Mouse (Mus musculus) forebrain, embryonic 15.5 days (tissue): ENCODE measurements at regions not wholly inside any gene's neighbourhood (a gene's known extent, or its start where the extent isn't known, plus 50 kb on each side); places are given as distances from the start of the nearest gene placed in this dataset.

Experiments used
- ATAC-seq: fragments of 200-750 bp; cut with Nextera tagmentation; replicated peaks from 2 replicates; pipeline ENCODE4 v1.8.0; 2017; ENCODE audit warnings: mild to moderate bottlenecking, moderate TSS enrichment, moderate library complexity
- H3K27ac ChIP-seq: fragments of 300-500 bp; sonication (generic); replicated peaks from 2 replicates; pipeline ENCODE4 v1.5.1; 2015; ENCODE audit warnings: mild to moderate bottlenecking, inconsistent platforms
- H3K27me3 ChIP-seq: fragments of 300-500 bp; sonication (generic); 2 replicates; pipeline ENCODE4 v1.6.1; 2015; ENCODE audit warnings: inconsistent platforms
- H3K36me3 ChIP-seq: fragments of 300-500 bp; sonication (generic); 2 replicates; pipeline ENCODE4 v1.6.1; 2015; ENCODE audit warnings: mild to moderate bottlenecking, inconsistent platforms
- H3K4me1 ChIP-seq: fragments of 300-500 bp; sonication (generic); 2 replicates; pipeline ENCODE4 v1.6.1; 2015; ENCODE audit warnings: inconsistent platforms
- H3K4me2 ChIP-seq: fragments of 300-500 bp; sonication (generic); replicated peaks from 2 replicates; pipeline ENCODE4 v1.6.1; 2015; ENCODE audit warnings: mild to moderate bottlenecking, inconsistent platforms
- H3K4me3 ChIP-seq: fragments of 300-500 bp; sonication (generic); 2 replicates; pipeline ENCODE4 v1.5.1; 2015; ENCODE audit warnings: mild to moderate bottlenecking, inconsistent platforms
- H3K9ac ChIP-seq: fragments of 300-500 bp; sonication (generic); replicated peaks from 2 replicates; pipeline ENCODE4 v1.6.1; 2015; ENCODE audit warnings: mild to moderate bottlenecking, inconsistent platforms
- H3K9me3 ChIP-seq: fragments of 300-500 bp; sonication (generic); 2 replicates; pipeline ENCODE4 v1.6.1; 2016; ENCODE audit warnings: inconsistent platforms
- WGBS: fragments of 180-500 bp; shearing (Covaris S2); methylation state at CpG from one replicate; pipeline ENCODE4 v1.1.7; 2015; ENCODE audit warnings: mixed read lengths; 5-methylcytosine and 5-hydroxymethylcytosine counted together

- no peak for ATAC-seq
- no peak overlapping the region for H3K4me2 ChIP-seq
- peaks cover 44% of the 10 kb centered on the region for H3K27me3 ChIP-seq
- 85% methylated on average over 2 of the region's 2 CpGs for WGBS
- H3K9me3 ChIP-seq: no peaks in the 10 kb centered on the region
- no peak overlapping the region for H3K4me3 ChIP-seq
- no peaks in the 10 kb centered on the region for H3K36me3 ChIP-seq
- peaks cover 27% of the 10 kb centered on the region for H3K4me1 ChIP-seq
- H3K9ac ChIP-seq: no peak overlapping the region
- H3K27ac ChIP-seq: no peak overlapping the region
Measured at GRCm38 (mm10) chr3:33902431-33902830, 58.3 kb upstream of the Ccdc39 start.

- no peak overlapping the region for H3K9ac ChIP-seq
- peaks cover 48% of the 10 kb centered on the region for H3K27me3 ChIP-seq
- peaks cover 27% of the 10 kb centered on the region for H3K4me1 ChIP-seq
- H3K36me3 ChIP-seq: no peaks in the 10 kb centered on the region
- H3K4me3 ChIP-seq: no peak overlapping the region
- H3K9me3 ChIP-seq: no peaks in the 10 kb centered on the region
- 66% methylated on average over 8 of the region's 8 CpGs for WGBS
- ATAC-seq: no peak
- no peak overlapping the region for H3K4me2 ChIP-seq
- H3K27ac ChIP-seq: no peak overlapping the region
Measured at GRCm38 (mm10) chr3:33903326-33903725, 59.2 kb upstream of the Ccdc39 start.

- H3K9ac ChIP-seq: no peak overlapping the region
- H3K27me3 ChIP-seq: peaks cover 51% of the 10 kb centered on the region
- H3K4me2 ChIP-seq: no peak overlapping the region
- H3K4me1 ChIP-seq: peaks cover 27% of the 10 kb centered on the region
- ATAC-seq: no peak
- H3K9me3 ChIP-seq: no peaks in the 10 kb centered on the region
- no peak overlapping the region for H3K27ac ChIP-seq
- H3K4me3 ChIP-seq: no peak overlapping the region
- WGBS: 34% methylated on average over 4 of the region's 4 CpGs
- H3K36me3 ChIP-seq: no peaks in the 10 kb centered on the region
Measured at GRCm38 (mm10) chr3:33903816-33904215, 59.7 kb upstream of the Ccdc39 start.

GRCm38 (mm10) chr3:33904854-33905678 is 61.0 kb upstream of the Ccdc39 start:
- H3K9me3 ChIP-seq: no peaks in the 10 kb centered on the region
- H3K4me1 ChIP-seq: peaks cover 27% of the 10 kb centered on the region
- peak overlapping the region; percentile 24 for H3K4me3 ChIP-seq
- H3K36me3 ChIP-seq: no peaks in the 10 kb centered on the region
- peaks cover 59% of the 10 kb centered on the region for H3K27me3 ChIP-seq
- H3K27ac ChIP-seq: peak overlapping the region; percentile 51
- peak; percentile 95 for ATAC-seq
- H3K9ac ChIP-seq: no peak overlapping the region; the same call in 1 of the 2 replicates
- 6% methylated on average over 22 of the region's 22 CpGs for WGBS
- peak overlapping the region; percentile 40 for H3K4me2 ChIP-seq

- 4% methylated on average over 5 of the region's 5 CpGs for WGBS
- ATAC-seq: peak; percentile 54
- peak overlapping the region; percentile 24; the same call in 1 of the 2 replicates for H3K4me3 ChIP-seq
- H3K9ac ChIP-seq: no peak overlapping the region
- H3K4me1 ChIP-seq: peaks cover 27% of the 10 kb centered on the region
- H3K27ac ChIP-seq: peak overlapping the region; percentile 51
- no peaks in the 10 kb centered on the region for H3K9me3 ChIP-seq
- H3K36me3 ChIP-seq: no peaks in the 10 kb centered on the region
- H3K4me2 ChIP-seq: peak overlapping the region; percentile 40
- H3K27me3 ChIP-seq: peaks cover 56% of the 10 kb centered on the region
Measured at GRCm38 (mm10) chr3:33905679-33906007, 61.5 kb upstream of the Ccdc39 start.

- peaks cover 52% of the 10 kb centered on the region for H3K27me3 ChIP-seq
- H3K27ac ChIP-seq: no peak overlapping the region
- WGBS: 85% methylated on average over 8 of the region's 8 CpGs
- H3K4me1 ChIP-seq: peaks cover 27% of the 10 kb centered on the region
- no peaks in the 10 kb centered on the region for H3K9me3 ChIP-seq
- no peak overlapping the region for H3K9ac ChIP-seq
- no peak for ATAC-seq
- H3K4me2 ChIP-seq: no peak overlapping the region
- no peaks in the 10 kb centered on the region for H3K36me3 ChIP-seq
- H3K4me3 ChIP-seq: no peak overlapping the region
Measured at GRCm38 (mm10) chr3:33907061-33907460, 63.0 kb upstream of the Ccdc39 start.

- H3K4me3 ChIP-seq: no peak overlapping the region
- no peak for ATAC-seq
- no peak overlapping the region for H3K4me2 ChIP-seq
- no peaks in the 10 kb centered on the region for H3K36me3 ChIP-seq
- no peak overlapping the region for H3K9ac ChIP-seq
- no peak overlapping the region for H3K27ac ChIP-seq
- no peaks in the 10 kb centered on the region; the same call in 1 of the 2 replicates for H3K4me1 ChIP-seq
- 87% methylated on average over 9 of the region's 9 CpGs for WGBS
- peaks cover 34% of the 10 kb centered on the region for H3K27me3 ChIP-seq
- no peaks in the 10 kb centered on the region for H3K9me3 ChIP-seq
Measured at GRCm38 (mm10) chr3:33911559-33911958, 67.4 kb upstream of the Ccdc39 start.

GRCm38 (mm10) chr3:33913470-33913869 is 69.4 kb upstream of the Ccdc39 start:
- WGBS: 91% methylated on average over 5 of the region's 5 CpGs
- Histone ChIP-seq H3K4me2 (no peak overlapping the region), H3K9me3 (no peaks in the 10 kb centered on the region), H3K27me3 (peaks cover 22% of the 10 kb centered on the region), H3K36me3 (no peaks in the 10 kb centered on the region), H3K4me1 (no peaks in the 10 kb centered on the region), H3K4me3 (no peak overlapping the region), H3K9ac (no peak overlapping the region), H3K27ac (no peak overlapping the region)
- ATAC-seq: no peak

GRCm38 (mm10) chr3:33914386-33914785 is 70.3 kb upstream of the Ccdc39 start:
- Histone ChIP-seq H3K9ac (no peak overlapping the region), H3K36me3 (no peaks in the 10 kb centered on the region), H3K4me3 (no peak overlapping the region), H3K4me2 (no peak overlapping the region), H3K4me1 (no peaks in the 10 kb centered on the region), H3K9me3 (no peaks in the 10 kb centered on the region), H3K27me3 (peaks cover 13% of the 10 kb centered on the region), H3K27ac (no peak overlapping the region)
- 69% methylated on average over 9 of the region's 9 CpGs for WGBS
- no peak for ATAC-seq

GRCm38 (mm10) chr3:33915777-33916176 is 71.7 kb upstream of the Ccdc39 start:
- Histone ChIP-seq H3K27me3 (peaks cover 8% of the 10 kb centered on the region; the same call in 1 of the 2 replicates), H3K27ac (no peak overlapping the region), H3K9me3 (no peaks in the 10 kb centered on the region), H3K4me3 (no peak overlapping the region), H3K4me2 (no peak overlapping the region), H3K36me3 (no peaks in the 10 kb centered on the region), H3K4me1 (no peaks in the 10 kb centered on the region), H3K9ac (no peak overlapping the region)
- no peak for ATAC-seq

- Histone ChIP-seq H3K4me3 (no peak overlapping the region), H3K27me3 (peaks cover 2% of the 10 kb centered on the region; the same call in 1 of the 2 replicates), H3K27ac (no peak overlapping the region), H3K9ac (no peak overlapping the region), H3K9me3 (no peaks in the 10 kb centered on the region), H3K36me3 (no peaks in the 10 kb centered on the region), H3K4me2 (no peak overlapping the region), H3K4me1 (no peaks in the 10 kb centered on the region)
- WGBS: 80% methylated on average over 10 of the region's 10 CpGs
- ATAC-seq: no peak
Measured at GRCm38 (mm10) chr3:33916318-33916717, 72.2 kb upstream of the Ccdc39 start.

- H3K4me1 ChIP-seq: no peaks in the 10 kb centered on the region
- no peak overlapping the region for H3K4me2 ChIP-seq
- H3K9me3 ChIP-seq: no peaks in the 10 kb centered on the region
- ATAC-seq: no peak
- 91% methylated on average over 6 of the region's 6 CpGs for WGBS
- H3K4me3 ChIP-seq: no peak overlapping the region
- H3K36me3 ChIP-seq: no peaks in the 10 kb centered on the region
- H3K27me3 ChIP-seq: no peaks in the 10 kb centered on the region
- no peak overlapping the region for H3K27ac ChIP-seq
- H3K9ac ChIP-seq: no peak overlapping the region
Measured at GRCm38 (mm10) chr3:33916818-33917217, 72.7 kb upstream of the Ccdc39 start.

- ATAC-seq: peak; percentile 68
- no peaks in the 10 kb centered on the region for H3K27me3 ChIP-seq
- H3K9me3 ChIP-seq: no peaks in the 10 kb centered on the region
- no peaks in the 10 kb centered on the region for H3K4me1 ChIP-seq
- no peak overlapping the region for H3K27ac ChIP-seq
- no peak overlapping the region for H3K4me3 ChIP-seq
- H3K4me2 ChIP-seq: no peak overlapping the region
- no peak overlapping the region for H3K9ac ChIP-seq
- 6% methylated on average over 10 of the region's 10 CpGs for WGBS
- no peaks in the 10 kb centered on the region for H3K36me3 ChIP-seq
Measured at GRCm38 (mm10) chr3:33918785-33919184, 74.7 kb upstream of the Ccdc39 start.
